Mouse (Mus musculus) leukemia stem cell, adult 10-12 weeks (primary cell): ENCODE measurements around the gene Olfr58. TPM values are rescaled to one million over a fixed set of nuclear protein-coding genes. Genes with fewer than 3 reads are reported as not detected.

ENCODE experiments used
- polyA plus RNA-seq: library from polyadenylated mRNA; stranded (reverse); fragments of >175 nt; gene quantifications from 2 replicates; pipeline ENCODE4 v1.2.3, GENCODE M21; 2012; ENCODE audit warnings: low replicate concordance

Gene Olfr58
- polyA plus RNA-seq, result not detected in 2 replicates

GRCm38 (mm10) chr9:19779983-19780382 is at the start of gene Olfr58:
Olfr58 (plus strand) TSS chr9:19780283.

GRCm38 (mm10) chr9:19804606-19805005 is 24.5 kb downstream of the Olfr58 start, which contains the start of gene Olfr859:
Olfr859 (plus strand) TSS chr9:19804906.

Other genes with a start within 250 kb of the Olfr58 start
- gene Olfr853, start 239.2 kb upstream of the Olfr58 start, polyA plus RNA-seq, result not detected in 2 replicates
- not detected in 2 replicates for gene Olfr854, start 212.9 kb upstream of the Olfr58 start, polyA plus RNA-seq
- not detected in 2 replicates for gene Olfr855, start 197.7 kb upstream of the Olfr58 start, polyA plus RNA-seq
- 0.18 and 0.77 TPM in 2 replicates for gene Zfp317, start 158.2 kb upstream of the Olfr58 start, polyA plus RNA-seq
- 0.08 TPM in 1 of 2 replicates, not detected in the other for gene Olfr857, start 70.8 kb upstream of the Olfr58 start, polyA plus RNA-seq
- gene Olfr859, start 24.6 kb downstream of the Olfr58 start, polyA plus RNA-seq, result not detected in 2 replicates
- not detected in 2 replicates for gene Olfr860, start 69.5 kb downstream of the Olfr58 start, polyA plus RNA-seq
- not detected in 2 replicates for gene Olfr862, start 107.7 kb downstream of the Olfr58 start, polyA plus RNA-seq
- not detected in 2 replicates for gene Olfr77, start 136.6 kb downstream of the Olfr58 start, polyA plus RNA-seq
- gene Olfr866, start 247.8 kb downstream of the Olfr58 start, polyA plus RNA-seq, result not detected in 2 replicates